Mouse (Mus musculus) forelimb bud, embryonic 11.5 days (tissue): ENCODE data around the gene Smim13.
"Not testable (repeated sequence)": the region's sequence is repeated elsewhere in the genome, so short reads cannot be mapped to it uniquely, and the experiment has no call there.

ENCODE experiments used
- DNase-seq: peaks from one replicate; pipeline ENCODE4 v3.0.0-alpha.2; 2012; ENCODE audit warnings: low read depth, low spot score

Gene Smim13

GRCm38 (mm10) chr13:41249538-41250317 is at the start of gene Smim13:
TSS of gene Smim13 (plus strand) at chr13:41249844.
- DNase-seq: peak; percentile 98

GRCm38 (mm10) chr13:41200861-41201260 is 48.8 kb upstream of the Smim13 start:
- no peak for DNase-seq

GRCm38 (mm10) chr13:41203289-41203688 is 46.4 kb upstream of the Smim13 start:
- no peak for DNase-seq

GRCm38 (mm10) chr13:41203691-41204090 is 46.0 kb upstream of the Smim13 start:
- DNase-seq: no peak

- not testable (repeated sequence) for DNase-seq
These were observed 44.1 kb upstream of the Smim13 start for GRCm38 (mm10) chr13:41205568-41205967.

GRCm38 (mm10) chr13:41206241-41206640 is 43.4 kb upstream of the Smim13 start:
- DNase-seq: no peak

GRCm38 (mm10) chr13:41211276-41211675 is 38.4 kb upstream of the Smim13 start:
- no peak for DNase-seq

GRCm38 (mm10) chr13:41212558-41213322 is 36.9 kb upstream of the Smim13 start:
- DNase-seq: no peak

- no peak for DNase-seq
These were observed 34.0 kb upstream of the Smim13 start for GRCm38 (mm10) chr13:41215669-41216068.

- no peak for DNase-seq
These were observed 33.4 kb upstream of the Smim13 start for GRCm38 (mm10) chr13:41216236-41216635.

GRCm38 (mm10) chr13:41219056-41219455 is 30.6 kb upstream of the Smim13 start:
- no peak for DNase-seq

GRCm38 (mm10) chr13:41219687-41220303 is 29.8 kb upstream of the Smim13 start:
- DNase-seq: no peak

- peak; percentile 81 for DNase-seq
These were observed 29.3 kb upstream of the Smim13 start, which contains the start of gene Elovl2 for GRCm38 (mm10) chr13:41220304-41220834. TSS of gene Elovl2 (minus strand) at chr13:41220405.

GRCm38 (mm10) chr13:41226513-41226912 is 23.1 kb upstream of the Smim13 start:
- no peak for DNase-seq

- no peak for DNase-seq
These were observed 21.6 kb upstream of the Smim13 start for GRCm38 (mm10) chr13:41228060-41228459.

GRCm38 (mm10) chr13:41230256-41230655 is 19.4 kb upstream of the Smim13 start:
- no peak for DNase-seq

- no peak for DNase-seq
These were observed 18.2 kb upstream of the Smim13 start for GRCm38 (mm10) chr13:41231389-41231983.

GRCm38 (mm10) chr13:41232209-41232608 is 17.4 kb upstream of the Smim13 start:
- no peak for DNase-seq

- DNase-seq: no peak
These were observed 16.4 kb upstream of the Smim13 start for GRCm38 (mm10) chr13:41233241-41233640.

GRCm38 (mm10) chr13:41235181-41235580 is 14.5 kb upstream of the Smim13 start:
- no peak for DNase-seq
